Mouse (Mus musculus) cerebellum, postnatal 25 days (tissue): ENCODE data around the gene Il22ra2.

Experiments
- DNase-seq, 2 experiments: peaks; one replicate each; pipeline ENCODE4 v3.0.0; 2021; ENCODE audit warnings: mixed read lengths in 2 of 2

Gene Il22ra2

GRCm38 (mm10) chr10:19603231-19603630 is 18.6 kb upstream of the Il22ra2 start:
- DNase-seq, result no peak

- DNase-seq, result no peak
Observed at GRCm38 (mm10) chr10:19609125-19609524, 12.7 kb upstream of the Il22ra2 start.

- DNase-seq, result no peak
Observed at GRCm38 (mm10) chr10:19611616-19612015, 10.2 kb upstream of the Il22ra2 start.

GRCm38 (mm10) chr10:19613111-19613753 is 8.6 kb upstream of the Il22ra2 start:
- DNase-seq, result no peak

GRCm38 (mm10) chr10:19619736-19620135 is 2.1 kb upstream of the Il22ra2 start:
- DNase-seq, result no peak

GRCm38 (mm10) chr10:19624617-19625016 is 2.8 kb downstream of the Il22ra2 start:
- DNase-seq, result no peak

- DNase-seq, result no peak
Observed at GRCm38 (mm10) chr10:19627342-19627741, 5.5 kb downstream of the Il22ra2 start.

- no peak for DNase-seq
Observed at GRCm38 (mm10) chr10:19627748-19628147, 6.0 kb downstream of the Il22ra2 start.

GRCm38 (mm10) chr10:19631616-19632195 is 9.9 kb downstream of the Il22ra2 start:
- no peak for DNase-seq

GRCm38 (mm10) chr10:19638851-19639250 is 17.1 kb downstream of the Il22ra2 start:
- no peak for DNase-seq

- no peak for DNase-seq
Observed at GRCm38 (mm10) chr10:19639630-19640029, 17.8 kb downstream of the Il22ra2 start.

- no peak for DNase-seq
Observed at GRCm38 (mm10) chr10:19645119-19645518, 23.3 kb downstream of the Il22ra2 start.

GRCm38 (mm10) chr10:19657426-19657825 is 35.6 kb downstream of the Il22ra2 start:
- DNase-seq, result no peak

GRCm38 (mm10) chr10:19659953-19660352 is 38.2 kb downstream of the Il22ra2 start:
- DNase-seq, result no peak

GRCm38 (mm10) chr10:19668973-19669372 is 47.2 kb downstream of the Il22ra2 start:
- no peak for DNase-seq

- DNase-seq, result no peak
Observed at GRCm38 (mm10) chr10:19672015-19672414, 50.2 kb downstream of the Il22ra2 start.

- no peak for DNase-seq
Observed at GRCm38 (mm10) chr10:19673146-19673545, 51.3 kb downstream of the Il22ra2 start.
